Mouse (Mus musculus) ES-CJ7 (cell line): ENCODE results near the gene Supt4a.

Experiments used
- DNase-seq: peaks from one replicate; pipeline ENCODE4 v3.0.0; 2011; ENCODE audit warnings: low read depth, low spot score

The Supt4a gene

DNA sequence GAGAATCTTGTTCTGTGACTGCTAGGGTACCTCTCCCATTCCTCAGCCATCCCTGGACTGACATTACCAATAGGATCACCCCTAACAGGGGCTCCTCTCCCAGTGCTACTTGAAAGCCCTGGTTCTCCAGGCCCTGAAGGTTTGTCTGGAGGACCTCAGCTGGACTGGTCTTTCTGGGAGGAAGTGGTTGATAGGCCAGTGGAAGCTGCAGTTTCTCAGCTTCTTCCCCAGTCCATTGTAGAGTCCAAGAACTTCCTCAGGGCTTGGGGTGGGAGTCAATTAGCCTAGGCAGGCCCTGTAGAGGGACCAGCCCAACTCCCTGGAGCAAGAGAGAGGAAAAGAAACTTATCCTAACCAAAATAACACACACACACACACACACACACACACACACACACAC lies 11.8 kb upstream of the Supt4a start:
- no peak for DNase-seq

DNA sequence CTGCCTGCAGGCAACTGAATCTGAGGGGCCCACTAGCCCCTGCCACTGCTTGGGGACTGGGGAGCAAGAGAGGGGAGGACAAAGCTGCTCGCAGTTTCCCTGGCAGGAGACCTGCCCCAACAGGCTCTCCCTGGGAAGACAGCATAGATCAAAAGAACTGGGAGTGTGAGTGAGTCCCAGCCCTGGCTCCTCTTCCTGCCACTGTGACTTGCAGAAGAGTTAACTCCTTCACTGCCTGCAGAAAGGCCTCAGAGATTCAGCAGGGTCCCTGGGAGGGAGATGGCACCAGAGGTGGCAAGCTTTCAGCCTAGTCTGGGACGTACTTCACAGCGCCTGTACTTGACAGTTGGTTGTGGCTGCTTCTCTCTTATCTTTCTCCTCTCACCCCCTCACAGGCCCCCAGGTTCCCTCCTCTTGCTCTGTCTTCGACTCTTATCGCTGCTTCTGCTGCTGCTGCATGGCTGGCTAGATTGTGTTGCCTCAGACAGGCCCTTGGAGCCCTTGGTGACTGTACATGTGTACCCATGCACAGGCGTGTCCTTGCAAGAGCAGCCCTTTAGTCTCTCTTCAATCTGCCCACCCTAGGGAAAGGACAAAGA lies 11.3 kb upstream of the Supt4a start:
- no peak for DNase-seq

DNA sequence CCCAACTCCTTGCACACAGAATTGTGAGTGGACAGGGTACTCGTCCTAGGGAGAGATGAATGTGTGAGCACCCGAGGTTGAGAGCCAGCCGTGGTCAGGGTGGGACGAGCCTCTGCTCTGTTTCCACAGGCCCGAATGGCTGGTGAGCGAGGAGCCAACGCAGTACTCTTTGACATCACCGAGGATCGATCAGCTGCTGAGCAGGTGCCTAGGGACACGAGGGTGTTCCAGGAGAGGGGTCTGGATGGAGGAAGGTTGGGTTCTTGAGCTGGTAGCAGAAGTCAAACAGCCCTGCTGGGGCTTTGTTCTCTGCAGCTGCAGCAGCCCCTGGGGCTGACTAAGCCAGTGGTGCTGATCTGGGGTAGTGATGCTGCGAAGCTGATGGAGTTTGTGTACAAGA lies 10.3 kb upstream of the Supt4a start:
- DNase-seq, result no peak

DNA sequence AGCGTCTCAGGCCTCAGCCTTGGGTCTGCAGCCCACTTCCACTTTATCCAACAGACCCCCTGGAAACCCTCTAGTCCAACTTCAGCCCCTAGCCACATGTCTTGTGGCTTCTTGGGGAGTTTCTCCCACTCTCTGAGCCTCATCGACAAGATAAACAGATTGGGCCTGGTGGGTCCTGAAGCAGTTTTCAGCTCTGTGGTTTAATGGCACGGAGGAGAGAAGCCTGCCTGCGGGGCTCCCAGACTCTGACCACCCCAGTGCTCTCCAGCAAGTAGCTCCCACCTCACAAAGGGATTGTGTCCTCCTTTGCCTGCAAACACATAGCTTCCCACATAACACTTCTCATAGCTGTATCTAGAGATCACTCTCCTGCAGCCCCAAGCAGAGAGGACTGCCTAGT lies 9.9 kb upstream of the Supt4a start:
- DNase-seq, result no peak

DNA sequence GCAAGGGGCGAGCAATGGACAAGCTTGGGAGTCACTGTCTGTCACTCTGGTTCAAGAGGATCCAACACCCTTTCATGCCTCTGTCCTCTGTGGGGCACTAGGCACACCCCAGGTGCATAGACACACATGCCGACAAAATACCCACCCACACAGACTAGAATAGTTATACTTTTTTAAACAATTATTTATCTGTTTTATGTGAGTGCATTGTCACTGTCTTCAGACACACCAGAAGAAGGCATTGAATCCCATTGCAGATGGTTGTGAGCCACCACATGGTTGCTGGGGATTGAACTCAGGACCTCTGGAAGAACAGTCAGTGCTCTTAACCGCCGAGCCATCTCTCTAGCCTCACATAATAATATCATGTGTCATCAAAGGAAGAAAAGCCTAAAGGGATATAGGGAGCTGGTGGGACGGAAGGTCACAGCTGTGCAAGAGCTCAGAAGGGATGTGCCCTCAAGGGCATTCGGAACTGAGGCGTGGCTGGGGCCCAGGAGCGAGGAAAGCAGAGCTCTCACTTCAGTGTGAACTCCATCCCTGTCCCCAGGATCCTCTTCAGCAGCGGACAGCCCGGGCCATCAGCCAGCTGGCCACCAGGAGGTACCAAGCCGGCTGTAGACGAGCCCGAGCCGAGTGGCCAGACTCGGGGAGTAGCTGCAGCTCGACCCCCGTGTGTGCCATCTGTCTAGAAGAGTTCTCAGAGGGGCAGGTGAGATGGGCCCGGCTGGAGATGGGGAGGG lies 8.3 kb upstream of the Supt4a start:
- DNase-seq, result no peak

DNA sequence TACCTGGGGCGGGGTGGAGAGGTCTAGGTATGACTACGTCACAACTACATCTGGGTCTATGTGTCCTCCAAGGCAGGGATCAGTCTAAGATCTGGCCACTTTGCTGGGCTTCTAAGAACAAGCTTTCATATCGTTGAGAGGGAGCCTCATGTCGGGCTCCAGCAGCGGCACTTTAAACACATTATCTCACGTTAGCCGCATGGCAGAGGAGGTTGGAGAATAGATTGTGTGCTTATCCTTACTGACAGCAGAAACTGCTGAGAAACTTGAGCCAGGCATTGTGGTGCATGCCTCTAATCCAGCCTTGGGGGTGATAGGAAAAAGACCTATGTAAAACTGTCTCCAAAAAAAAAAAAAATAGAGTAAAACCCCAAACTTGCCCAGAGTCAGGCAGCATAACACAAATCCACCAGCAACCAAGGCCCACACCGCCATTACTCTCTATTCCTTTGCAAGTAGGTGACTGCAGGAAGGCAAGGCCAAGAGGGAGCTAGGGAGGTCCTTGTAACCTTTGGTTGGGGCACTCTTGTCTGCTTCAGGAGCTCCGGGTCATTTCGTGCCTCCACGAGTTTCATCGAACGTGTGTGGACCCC lies 7.7 kb upstream of the Supt4a start:
- no peak for DNase-seq

DNA sequence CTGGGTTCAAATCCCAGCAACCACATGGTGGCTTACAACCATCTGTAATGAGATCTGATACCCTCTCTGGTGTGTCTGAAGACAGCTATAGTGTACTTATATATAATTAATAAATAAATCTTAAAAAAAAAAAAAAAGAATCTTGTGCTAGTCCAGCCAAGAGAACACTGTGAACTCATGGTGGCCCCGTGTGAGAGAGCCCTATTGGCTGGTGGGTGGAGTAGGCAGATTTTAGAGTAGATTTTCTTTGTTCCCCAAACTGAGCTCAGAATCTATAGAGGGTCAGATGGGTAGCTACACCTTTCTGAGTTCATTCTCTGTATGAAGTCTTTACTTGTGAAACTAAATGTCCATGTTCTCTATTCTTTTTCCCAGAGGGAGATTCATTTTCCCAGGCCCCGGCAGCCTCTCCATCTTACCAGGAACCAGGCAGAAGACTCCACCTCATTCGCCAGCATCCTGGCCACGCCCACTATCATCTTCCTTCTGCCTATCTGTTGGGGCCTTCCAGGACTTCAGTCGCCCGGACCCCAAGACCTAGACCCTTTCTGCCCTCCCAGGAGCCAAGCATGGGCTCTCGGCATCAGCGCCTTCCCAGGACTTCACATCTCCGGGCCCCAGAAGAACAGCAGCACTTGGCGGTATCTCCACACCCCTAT lies 6.6 kb upstream of the Supt4a start:
- peak; percentile 56 for DNase-seq

DNA sequence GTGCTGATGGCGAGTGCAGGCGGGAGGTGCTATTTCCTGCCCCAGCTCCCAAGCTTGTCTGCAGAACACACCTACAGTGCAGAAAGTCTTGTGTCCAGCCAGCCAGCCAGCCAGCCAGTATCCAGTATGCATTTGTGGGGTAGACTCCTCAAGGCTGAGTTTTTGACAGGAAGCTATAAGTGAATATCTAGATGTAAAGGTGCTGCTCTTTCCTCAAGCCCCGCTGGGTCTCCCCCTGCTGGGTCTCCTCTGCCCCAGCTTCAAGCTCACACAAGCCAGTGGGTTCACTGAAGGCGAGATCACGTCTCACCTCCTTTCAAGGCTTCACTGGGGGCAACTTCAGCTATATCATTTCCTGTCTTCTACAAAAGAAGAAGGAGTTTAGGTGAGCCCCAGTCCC lies 3.0 kb upstream of the Supt4a start:
- DNase-seq, result no peak

DNA sequence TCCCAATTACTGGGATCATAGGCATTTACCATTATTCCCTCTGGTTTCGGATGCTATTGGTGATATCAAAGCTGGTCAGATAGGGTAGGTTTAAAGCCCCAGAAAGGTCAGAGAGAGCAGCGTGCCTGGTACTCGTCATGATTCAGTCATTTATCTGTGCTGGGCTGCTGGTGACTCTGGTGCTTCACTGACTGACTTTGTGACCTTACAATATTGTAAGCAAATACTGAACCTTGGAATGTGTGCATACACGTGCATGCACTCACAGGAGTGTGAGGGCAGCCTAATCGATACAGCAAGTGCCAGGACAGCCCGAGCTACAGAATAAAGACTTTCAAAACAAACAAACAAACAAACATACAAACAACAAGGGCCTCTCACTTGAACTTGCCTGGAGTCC lies 1.7 kb upstream of the Supt4a start:
- DNase-seq, result no peak

DNA sequence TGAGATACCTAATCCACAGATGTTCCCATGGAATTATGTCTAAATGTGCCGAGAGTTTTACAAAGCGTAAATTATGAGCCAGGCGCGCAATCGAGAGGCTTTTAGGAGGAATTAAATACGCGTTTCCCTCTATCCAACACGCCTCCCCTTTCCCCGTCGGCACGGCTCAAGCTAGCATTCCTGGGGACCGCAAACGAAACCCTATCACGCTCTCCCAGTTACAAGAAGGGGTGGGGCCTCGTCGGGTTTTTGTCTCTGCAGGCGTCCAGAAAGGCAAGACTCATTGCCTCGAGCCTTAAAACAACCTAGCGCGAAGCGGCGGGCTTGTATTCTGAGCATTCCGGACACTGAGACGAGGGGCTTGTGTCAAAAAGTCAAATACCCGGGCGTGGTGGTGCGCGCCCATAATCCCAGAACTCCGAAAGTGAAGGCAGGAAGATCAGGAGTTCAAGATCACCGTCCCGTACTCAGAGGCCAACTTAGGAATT lies 661 bp upstream of the Supt4a start:
- peak; percentile 76 for DNase-seq

DNA sequence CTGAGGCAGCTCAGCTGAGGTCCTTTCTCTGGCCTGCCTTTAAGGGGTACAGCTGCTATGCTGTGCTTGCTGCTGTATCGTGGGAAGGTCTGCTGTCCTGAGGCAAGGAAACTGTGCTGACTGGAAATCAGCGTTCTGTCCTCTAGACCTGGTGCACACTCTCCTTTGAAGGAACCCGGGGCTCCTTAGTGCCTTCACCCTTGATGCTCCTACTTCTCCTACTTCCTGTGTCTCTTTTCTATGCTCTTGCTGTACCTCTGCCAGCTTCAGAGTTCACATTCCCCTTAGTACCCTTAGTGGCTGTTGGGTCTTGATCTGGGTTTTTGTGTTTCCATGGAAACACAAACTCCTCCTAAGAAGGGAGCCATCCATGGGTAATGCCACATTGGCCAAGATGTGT lies 6.3 kb downstream of the Supt4a start:
- no peak for DNase-seq

DNA sequence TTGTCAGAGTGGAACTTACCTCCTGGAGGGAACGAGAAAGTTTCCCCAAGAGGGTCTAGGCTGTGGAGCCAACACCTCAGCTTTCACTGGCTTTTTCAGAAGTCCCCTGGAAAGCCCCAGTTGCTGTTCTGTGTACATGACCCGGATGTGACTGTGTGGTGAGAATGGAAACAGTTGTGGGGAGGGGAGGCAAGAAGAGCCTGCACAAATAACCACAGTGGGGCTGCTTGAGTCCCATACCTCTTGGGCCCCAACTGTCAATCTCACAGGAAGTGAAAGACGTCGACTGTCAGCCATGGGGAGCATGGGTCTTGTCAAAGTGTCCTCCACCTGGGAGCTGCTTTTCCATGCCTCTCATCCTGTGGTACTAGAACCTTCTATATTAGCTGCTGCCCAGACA lies 7.6 kb downstream of the Supt4a start:
- DNase-seq, result no peak

DNA sequence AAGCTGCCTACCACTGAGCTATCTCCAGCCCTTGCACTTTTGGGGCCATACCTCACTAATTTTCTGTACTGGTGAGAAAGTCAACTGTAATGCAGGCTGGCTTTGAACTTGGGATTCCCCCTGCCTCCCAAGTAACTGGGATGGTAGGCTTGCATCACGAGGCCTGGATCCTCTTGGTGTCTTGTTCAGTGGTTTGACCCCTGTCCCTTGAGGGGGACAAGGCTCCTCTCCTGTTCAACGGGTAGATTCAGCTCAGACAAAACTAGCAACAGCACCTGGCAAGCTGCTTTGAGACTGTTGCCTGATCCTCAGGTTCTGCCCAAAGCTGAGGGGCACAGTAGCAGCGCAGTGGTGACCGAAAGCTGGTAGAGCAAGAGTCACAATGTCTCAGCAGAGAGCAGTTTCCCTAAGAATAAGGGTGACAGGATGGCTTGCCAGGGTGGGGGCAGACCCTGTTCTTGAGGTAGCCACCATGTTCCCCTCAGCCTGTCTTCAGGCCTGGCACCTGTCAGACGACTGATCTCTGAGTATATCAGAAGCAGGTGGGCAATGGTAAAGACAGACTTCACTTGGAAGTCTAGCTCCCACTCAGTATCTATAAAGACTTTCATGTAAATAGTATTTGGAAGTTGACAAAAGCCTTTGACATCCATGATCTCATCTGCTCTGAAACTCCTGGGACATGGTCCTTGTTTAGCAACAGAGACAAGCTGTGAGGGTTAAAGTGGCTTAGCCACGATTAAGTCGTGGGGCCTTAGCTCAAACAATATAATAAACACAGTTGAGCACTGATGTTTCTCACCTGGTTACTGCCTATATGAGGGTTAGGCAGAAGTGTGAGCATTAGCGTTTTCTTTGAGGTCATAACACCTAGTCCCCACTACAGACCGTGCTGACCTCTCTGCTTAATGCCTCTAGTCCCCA lies 8.5 kb downstream of the Supt4a start:
- DNase-seq, result no peak

DNA sequence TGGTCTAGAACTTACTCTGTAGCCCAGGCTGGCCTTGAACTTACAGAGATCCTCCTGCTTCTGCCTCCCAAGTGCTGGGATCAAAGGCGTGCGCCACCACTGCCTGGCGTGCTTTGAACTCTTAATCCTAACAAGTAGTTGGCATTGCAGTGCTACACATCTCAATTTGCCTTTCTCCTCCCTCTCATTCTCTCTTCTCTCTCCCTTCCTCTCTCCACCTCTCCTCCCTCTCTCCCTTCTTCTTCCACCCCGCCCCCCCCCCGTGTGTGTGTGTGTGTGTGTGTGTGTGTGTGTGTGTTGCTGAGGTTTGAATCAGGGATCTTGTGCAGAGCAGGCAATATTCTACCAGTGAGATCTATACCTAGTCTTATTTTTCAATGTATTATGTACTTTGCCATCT lies 10.0 kb downstream of the Supt4a start:
- DNase-seq, result no peak

DNA sequence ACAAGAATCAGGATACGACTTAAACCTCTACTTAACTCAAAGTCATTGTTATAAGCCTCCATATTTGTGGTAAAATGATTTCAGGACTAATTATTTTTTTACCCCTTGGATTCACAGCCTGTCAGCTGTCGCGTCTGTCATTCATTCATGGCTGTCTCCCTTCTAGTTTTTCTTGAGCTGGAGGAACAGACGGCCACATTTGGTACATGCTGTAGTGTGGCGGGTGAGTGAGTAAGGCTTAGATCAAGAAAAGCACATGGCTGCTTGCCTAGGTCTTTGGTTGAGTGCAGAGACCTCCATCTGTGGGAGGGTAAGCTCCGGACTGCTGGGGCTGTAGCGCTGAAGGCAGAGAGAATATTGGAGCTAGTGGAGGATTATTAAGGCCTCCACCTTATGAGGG lies 10.4 kb downstream of the Supt4a start:
- no peak for DNase-seq

DNA sequence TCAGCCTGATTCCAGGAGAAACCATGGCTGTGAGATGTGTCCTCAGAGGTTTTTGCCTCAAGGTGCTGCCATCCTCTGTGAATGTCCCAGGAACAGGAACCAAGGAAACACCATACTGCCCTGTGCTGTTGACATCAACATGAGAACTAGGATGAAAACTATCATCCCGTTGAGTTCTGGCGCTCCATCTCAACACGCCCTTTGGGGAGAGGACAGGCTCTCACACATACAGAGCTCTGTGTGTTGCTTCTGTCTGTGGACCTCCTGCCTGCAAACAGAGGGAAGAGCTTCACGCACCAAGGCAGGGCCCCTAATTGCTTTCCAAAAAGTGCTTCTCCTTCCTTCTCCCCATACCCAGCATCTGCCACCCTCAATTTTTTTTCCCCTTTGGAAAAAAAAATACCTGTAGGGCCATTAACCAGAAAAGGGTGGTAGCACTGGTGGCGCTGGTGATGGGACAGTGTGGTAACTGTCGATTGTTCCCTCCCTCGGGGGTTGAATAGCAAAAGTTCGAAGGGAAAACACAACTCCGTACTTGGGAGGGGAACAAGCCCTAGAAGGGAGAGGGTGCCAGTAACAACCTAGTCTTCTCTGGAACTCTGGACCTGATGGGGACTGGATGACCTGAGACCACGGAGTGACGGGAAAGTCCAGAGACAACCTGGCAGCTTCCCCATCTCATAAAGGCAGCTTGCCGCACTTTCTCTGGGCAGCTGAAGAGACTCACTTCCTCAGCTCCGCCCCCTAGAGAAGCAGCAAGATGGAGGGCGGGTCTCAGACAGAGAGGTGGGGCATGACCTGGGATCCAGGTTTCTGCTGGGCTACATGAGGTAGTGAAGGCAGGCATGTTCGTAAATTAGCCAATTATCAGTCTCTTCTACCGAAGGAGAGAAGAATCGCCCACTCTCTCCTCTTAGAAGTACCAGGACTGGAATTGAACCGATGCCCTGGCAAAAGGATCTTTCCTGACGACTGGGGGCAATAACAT lies 11.1 kb downstream of the Supt4a start:
- peak; percentile 83 for DNase-seq

DNA sequence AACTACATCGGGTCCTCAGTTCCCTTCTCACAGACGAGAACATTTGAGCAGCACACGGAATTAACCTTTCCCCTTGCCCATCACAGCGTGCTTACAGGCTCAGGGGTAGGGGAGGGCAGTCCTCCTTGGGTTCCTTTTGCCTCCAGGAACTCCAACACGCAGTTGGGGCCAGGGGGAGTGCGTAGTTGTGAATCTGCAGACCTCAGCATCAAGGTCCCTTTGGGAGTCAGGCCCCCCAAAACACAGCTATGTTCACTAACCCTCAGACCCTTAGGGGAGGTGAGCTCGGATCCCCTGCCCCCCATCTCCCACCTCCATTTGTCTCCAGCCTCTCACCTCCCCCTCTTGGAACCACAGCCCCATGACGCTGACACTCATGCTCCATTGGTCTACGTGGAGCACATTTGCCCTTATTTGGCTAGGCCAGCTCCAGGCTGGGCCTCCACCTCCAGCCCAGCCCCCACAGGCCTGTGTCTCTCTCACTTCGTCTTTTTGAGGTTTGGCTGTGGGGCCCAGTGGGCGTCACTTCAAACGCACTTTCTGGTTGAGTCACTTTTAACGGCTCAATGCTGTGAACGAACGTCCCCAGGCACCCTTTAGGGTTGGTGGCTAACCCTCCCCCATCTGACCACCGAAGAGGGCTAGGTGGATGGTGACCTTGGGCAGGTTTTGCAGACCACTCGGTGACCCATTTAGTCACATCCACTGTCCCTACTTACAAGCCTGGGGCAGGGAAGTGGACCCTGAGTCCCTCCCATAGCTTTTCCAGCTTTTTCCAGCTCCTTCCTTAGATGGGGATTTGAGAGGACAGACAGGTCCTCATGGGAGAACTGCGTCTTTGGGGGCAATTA lies 12.1 kb downstream of the Supt4a start:
- DNase-seq, result peak; percentile 89

DNA sequence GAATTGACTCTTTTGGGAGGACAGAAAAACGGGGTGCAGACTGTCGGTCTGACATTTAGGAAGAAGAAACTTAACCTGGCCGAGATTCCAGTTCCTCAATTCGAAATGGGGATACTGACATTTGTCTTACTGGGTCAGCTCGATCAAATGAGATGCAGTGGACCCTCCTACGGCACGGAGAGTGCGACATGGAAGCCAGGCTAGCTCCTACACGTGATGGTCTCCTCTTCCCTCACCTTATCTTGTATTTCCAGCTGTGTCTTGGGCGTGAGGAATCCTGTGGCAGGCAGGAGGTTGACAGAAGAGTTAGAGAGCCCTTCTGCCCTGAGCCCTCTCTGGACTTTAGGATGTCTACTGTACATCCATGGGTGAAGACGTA lies 12.7 kb downstream of the Supt4a start:
- DNase-seq, result no peak

DNA sequence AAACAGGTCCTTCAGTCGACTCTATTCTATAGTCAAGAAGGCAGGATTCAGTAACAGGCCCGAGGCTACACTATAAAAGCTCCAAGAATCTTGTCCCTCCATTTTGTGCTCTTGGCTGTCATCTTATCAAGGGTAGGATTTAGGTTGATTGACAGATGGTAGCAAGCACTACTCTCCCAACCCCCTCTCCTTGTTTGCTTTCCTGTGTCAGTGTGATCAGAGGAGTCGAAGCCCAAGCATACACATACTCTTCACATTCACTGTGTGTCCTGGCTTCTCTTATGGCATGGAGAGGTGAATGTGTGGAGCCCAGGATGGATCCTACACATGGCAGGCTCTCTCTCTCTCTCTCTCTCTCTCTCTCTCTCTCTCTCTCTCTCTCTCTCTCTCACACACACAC lies 13.2 kb downstream of the Supt4a start:
- DNase-seq, result no peak
